Mouse (Mus musculus) testis, adult 2 months (tissue): ENCODE measurements around the gene Tprg.

Experiments used
- CTCF ChIP-seq: fragments of 200-500 bp; IDR thresholded peaks from 2 replicates; pipeline ENCODE4 v1.5.1; 2012; ENCODE audit warnings: low read depth, mild to moderate bottlenecking, inconsistent platforms, low read length, moderate library complexity; ENCODE audit not compliant: control insufficient read depth, insufficient read depth, insufficient replicate concordance
- POLR2A ChIP-seq: fragments of 200-500 bp; IDR thresholded peaks from 2 replicates; pipeline ENCODE4 v1.6.1; 2012; ENCODE audit warnings: low read depth, mild to moderate bottlenecking, inconsistent platforms, low read length, moderate library complexity; ENCODE audit not compliant: control insufficient read depth

GRCm38 (mm10) chr16:25417875-25418630 is 131.4 kb downstream of the Tprg start:
- TF ChIP-seq POLR2A = no peak
- TF ChIP-seq CTCF = no peak
